Mouse (Mus musculus): Measurements from ENCODE around the gene Plac8. TPM values are rescaled to one million over a fixed set of nuclear protein-coding genes. Genes with fewer than 3 reads are reported as not detected.

The Plac8 gene
- total RNA-seq, 2 experiments from 2014 or later = 1.3 TPM; not detected in 1

DNA sequence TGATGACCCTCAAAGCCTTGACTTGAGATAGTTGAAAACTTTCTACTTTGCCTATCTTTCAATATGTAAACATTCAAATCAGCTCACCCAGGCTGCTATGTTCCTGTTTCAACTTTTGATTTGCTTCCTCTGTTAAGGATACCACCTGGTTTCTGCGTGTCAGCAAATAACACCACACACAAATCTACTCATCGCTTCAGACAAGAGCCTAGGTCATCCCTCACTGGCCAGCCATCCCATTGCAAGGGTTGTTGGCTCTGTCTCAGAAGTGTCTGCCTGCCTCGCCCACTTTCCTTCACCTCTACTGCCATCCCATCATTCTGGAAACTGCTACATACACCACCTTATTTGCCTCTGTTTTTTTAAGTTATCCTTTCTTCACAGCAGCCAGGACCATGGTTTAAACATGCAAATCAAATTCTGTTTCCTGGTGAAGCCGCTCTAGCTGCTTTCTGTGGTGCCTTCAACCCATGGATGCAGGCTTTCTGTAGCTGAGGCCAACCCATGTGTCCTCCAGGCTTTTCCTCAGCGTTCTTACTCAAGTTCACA lies 6.9 kb upstream of the Plac8 start:
- no peak for DNase-seq

DNA sequence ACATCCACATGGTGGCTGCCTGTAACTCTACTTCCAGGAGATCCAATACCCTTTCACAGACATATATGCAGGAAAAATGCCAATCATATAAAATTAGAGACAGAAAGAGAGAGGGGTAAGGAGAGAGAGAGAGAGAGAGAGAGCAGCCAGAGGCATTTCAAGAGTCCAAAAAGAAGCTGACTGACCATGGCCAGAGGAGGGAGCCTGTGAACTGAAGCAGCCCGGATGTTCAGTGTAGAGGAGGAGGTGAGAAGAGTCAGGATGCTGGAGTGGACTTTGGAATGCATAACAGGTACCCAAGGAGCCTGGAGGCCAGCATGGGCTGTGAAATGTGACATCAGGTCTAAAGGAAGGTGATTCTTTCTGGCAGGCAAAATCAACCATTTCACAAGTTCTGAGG lies 2.7 kb upstream of the Plac8 start:
- no peak for DNase-seq

DNA sequence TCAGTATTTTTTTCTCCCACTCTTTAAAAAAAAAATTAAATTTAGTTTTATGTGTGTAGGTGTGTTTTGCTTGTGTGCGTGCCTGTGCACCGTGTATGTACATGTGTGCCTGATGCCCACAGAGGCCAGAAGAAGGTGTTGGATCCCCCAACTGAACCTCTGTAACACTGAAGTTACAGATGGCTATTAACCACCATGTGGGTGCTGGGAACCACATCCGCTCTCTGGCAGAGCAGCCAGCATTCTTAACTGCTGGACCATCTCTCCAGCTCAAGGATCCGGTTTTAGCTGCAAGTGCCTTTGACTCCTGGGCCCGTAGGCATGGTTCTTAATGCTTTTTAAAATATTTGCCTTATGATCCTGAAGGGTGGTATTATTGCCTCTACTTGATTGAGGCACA lies 1.2 kb upstream of the Plac8 start:
- no peak for DNase-seq

DNA sequence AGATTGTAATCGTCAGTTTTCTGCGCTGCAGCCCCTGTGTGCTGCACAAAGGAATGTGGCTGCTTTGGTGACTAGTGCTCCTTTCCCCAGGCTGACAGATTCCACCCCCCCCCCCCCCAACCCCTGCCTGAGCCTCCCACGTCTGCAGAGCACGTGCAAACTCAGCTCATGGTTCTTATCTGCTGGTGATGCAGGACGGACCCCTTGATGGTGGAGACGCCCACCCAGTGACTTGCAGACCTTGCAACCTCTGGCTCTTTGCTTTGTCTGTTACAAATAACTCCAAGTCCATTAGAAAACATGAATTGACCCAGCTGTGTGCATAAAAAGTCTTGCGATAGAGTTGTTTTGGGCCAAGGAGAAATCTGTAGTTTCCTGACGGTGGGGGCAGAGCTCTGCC lies 1.3 kb downstream of the Plac8 start:
- DNase-seq = no peak

DNA sequence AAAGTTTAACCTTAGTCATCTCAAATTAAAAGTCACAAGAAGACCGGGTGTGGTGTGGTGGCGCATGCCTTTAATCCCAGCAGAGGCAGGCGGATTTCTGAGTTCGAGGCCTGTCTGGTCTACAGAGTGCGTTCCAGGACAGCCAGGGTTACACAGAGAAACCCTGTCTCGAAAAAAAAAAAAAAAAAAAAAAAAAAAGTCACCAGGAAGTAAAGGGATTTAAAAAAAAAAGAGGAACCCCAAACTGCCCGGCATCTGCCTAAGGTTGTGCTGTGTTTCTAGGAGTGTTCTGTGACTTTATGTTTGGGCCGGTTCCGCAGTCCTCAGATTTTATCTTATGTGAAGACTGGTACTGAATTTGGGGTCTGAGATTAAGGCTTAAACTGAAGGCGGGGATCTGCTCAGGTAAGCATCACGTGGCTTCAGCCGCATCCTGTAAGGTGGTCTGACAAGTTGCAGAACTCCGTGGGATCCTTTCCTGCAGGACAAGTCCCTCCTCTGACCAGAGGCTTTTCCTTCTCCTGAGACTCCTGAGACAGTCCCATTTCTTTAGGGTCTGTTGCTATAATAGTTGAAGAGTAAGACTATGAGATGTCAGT lies 1.9 kb downstream of the Plac8 start:
- no peak for DNase-seq

DNA sequence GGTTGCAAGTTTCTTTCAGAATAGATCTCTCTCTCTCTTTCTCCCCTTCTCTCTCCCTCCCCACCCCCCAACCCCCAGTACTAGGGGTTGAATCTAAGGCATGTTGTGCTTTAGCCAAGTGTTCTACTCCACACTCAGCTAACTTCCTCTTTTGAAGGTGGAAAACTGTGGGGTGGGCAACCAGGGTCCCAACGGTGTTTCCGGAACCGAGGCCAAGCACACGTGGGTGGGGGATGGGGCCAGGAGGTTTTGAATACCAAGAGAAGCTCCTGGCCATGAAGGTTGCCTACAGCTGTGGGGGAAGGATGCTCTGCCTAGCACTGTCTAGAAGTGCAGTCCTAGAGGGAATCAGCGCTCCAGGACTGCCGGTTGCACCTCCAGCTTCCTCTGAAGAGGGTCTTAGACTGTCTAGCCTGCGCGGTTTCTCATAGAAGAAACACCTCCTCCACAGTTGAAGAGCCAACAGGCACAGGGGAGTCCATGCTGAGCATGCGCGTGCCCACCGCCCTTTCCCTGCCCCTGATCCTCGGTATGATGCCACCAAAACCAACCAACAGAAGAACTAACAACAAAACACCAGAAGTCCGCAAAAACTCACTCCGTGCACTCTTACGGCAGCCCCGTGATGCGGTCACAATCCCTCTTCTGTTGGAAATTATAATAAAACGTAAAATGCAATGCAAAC lies 2.7 kb downstream of the Plac8 start:
- no peak for DNase-seq

DNA sequence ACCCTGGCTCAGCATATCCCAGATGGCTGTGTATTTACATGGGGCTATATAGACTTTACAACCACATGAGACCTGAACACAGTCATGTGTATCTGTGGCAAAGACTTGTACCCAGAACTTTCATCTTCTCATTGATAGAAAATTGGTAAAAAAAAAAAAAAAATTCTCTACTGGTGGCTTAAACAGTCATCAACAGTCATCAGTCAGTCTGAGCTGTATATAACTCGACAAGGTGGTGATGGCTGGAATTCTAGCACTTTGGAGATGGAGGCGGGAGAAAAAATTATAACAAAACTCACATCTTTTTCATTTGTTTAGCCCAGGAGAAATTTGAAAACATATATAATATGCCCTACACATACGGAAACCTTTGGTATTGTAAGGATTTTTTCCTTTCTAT lies 3.2 kb downstream of the Plac8 start:
- no peak for DNase-seq

DNA sequence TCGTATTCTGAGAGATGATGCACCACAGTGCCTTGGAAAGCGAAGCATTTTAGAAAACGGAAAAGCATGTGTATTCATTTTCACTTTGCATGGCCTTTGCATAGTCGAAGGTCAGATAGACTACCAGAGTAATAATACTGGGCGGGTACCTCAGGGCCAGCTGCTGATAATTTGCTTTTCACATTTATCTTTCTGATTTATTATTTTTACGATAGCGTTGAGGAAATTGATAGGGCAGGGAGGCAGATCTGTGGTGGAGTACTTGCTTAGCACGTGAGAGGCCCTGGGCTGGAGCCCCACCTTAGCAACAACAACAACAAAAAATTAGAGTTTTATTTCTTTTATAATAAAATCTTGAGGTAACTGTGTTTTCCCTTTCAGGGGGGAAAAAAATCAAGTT lies 3.9 kb downstream of the Plac8 start:
- no peak for DNase-seq

DNA sequence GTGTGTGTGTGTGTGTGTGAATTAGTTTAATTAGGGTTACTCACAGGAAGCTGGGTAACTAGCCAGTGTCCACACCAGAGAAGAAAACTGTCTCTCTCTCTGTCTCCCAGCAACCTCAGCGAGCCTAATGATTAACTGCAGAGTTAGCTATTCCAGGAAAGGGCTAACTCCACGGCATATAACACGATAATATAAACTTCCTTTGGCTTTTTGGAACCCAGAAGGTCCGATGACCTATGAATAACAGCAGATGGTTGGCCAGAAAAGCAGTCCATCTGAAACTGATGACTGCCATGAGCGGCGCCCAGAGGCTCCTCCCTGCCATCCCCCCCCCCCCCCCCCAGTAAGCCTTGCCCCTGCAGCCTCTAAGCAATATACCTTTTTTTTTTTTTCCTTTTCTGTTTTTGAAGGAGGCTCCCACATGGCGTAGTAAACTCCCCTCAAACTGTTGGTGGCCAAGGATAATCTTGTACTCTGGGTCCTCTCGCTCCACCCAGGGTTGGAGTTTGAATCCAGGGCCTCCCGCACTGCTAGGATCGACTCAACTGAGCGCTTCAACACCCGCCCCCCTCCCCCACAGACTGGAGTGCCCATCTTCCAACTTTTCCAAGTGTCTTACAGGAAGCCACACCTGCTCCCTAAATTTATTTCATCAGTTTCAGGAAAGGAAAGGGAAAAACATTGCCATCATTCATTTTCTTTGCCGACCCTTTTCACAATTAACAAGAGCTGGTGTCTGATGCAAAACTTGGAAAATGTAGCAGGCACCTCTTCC lies 4.6 kb downstream of the Plac8 start:
- no peak for DNase-seq

DNA sequence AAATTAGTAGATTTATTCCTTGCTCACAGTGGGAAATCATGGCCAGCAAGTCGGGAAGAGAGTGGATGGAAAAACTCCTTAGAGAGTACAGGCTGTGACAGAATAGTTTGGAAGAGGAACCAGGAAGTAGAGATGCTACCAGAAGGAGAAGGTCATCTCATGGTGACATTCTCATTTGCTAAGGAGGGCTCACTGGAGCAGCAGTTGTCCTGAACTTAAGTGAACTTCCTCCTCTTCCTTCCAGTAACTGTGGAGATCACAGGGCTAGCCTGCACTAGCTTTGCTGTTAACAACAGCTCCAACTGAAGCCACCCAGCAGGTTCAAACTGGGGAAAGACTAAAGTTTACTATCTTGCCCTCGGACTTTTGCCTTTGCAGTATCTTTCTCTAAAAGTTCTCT lies 5.2 kb downstream of the Plac8 start:
- no peak for DNase-seq

DNA sequence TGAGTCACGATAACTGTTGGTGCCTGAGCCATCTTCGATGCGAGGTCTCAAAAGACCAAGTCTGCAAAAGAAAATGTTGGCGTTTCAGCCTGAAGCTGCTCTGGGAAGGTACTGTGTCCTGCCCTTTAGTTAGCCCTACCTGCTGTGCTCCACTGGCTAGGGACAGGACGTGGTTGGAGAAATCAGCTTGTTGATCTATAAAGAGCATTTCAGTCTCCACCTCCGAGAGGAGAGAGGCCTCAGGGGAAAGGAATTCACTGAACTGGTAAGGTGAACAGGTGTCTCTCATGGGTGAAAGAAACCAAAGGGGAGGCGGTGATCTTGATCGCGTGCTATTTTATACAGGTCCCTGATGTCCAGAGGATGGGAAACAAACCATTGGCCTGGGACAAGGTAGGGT lies 9.3 kb downstream of the Plac8 start:
- no peak for DNase-seq

DNA sequence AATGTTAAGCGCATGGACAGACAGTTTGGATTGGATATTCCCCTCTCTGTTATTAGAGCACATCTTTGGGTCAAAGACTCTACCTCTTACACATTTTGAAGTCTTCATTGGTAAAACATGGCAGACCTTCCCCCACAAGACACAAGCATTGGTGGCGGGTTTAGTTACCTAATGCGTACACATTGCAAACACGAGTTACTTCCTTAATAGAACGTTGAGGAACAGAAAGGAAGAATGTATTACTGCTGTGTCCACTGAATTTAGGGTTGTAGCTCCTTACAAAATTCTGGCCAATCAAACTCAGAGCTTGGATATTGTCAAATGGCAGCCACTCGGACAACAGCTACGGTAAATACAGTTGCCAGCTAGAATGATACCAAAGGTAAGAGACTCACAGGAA lies 12.7 kb downstream of the Plac8 start:
- no peak for DNase-seq

DNA sequence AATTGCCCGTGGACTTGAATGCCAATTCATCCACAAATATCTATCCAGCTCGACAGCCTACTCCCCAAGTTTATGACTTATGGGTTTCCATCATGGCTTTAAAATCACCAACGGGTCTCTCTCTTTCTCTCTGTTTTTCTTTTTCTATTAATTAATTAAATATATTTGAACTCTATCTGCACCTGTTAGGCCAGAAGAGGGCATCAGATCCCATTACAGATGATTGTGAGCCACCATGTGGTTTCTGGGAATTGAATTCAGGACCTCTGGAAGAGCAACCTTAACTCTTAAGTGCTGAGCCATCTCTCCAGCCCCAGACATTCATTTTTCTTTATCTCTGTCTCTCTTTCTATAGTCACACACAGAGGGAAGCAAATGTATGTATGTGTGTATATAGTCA lies 13.3 kb downstream of the Plac8 start:
- DNase-seq = no peak

DNA sequence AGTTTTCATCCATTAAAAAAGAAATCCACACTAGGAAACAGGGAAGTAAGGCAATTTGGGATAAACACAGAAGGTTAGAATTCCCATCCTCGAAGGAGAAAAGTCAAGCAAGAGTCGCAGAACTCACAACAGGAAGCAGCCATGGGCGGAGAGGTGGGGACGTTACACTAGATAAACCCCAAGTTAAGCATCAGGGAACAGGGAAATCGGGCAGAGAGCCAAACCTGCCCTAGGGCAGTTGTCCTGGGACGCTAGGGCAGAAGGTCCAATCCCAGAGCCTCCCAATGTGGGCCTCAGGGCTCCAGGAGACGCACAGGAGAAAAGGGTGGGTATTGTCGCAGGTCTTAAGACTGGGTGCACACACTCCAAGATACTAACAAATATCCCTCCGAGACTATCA lies 14.5 kb downstream of the Plac8 start:
- DNase-seq = no peak

DNA sequence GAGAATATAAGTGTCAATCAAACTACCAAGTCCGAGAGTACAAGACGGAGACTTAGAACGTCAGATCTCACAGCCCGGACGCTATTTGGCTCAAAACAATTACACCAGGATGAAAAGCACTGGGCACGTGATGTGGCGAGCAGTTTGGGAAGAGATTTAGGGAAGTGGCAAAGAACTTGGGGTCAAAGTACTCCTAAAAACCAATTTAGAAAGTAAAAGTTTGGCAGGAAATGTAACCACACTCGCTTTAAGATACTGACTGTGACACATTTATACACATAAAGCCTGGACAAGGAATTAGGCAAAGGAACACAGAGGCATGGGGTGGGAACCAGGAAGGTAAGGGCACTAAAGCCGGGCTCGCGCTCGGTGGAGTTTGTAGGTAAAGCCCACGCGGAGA lies 15.0 kb downstream of the Plac8 start:
- no peak for DNase-seq

DNA sequence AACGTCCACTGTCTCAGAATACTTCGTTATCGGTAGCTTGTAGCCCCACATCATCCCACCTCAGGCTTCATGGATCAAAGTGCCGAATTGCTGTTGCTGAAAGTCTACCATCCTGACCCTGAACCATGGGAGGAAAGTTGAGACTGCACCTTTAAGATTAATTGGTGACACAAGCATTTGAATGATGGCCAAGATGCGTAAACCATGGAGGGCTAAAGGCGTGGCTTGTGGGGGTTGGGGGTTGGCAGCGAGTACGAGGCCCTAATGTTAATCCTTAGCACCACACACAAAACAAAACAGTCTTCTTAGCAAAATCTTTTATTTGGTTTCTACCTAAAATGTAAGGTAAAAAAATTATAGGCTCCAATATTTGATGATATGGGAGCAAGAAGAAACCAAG lies 18.6 kb downstream of the Plac8 start:
- no peak for DNase-seq

DNA sequence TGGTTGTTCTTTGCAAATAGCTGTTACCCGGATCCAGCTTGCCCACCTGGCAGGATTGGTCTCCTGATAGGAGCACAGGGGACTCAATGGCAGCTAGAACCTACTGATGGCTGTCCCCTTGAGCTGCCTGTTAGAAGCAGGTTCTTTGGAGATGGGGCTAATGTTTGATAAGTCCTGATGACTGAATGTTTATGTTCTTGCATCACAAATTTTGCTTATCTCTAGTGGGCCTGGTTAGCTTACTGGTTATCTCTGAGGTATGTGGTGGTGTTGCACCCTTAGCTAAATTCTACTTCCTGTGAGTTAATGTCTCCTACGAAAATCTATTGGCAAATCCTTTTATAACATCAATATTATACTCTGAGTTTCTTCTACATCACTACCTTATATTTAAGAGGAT lies 20.1 kb downstream of the Plac8 start:
- no peak for DNase-seq

DNA sequence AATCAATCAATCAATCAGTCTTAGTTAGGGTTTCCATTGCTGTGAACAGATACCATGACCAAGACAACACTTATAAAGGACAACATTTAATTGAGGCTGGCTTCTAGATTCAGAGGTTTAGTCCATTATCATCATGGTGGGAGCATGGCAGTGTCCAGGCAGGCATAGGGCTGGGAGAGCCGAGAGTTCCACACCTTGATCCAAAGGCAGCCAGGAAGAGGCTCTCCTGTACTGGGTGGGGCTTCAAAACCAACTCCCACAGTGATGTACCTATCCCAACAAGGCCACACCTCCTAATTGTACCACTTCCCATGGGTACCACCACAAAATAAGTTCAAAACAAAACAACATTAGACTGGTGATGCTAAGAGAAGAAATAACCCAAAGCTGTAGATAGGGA lies 21.9 kb downstream of the Plac8 start:
- DNase-seq = no peak

DNA sequence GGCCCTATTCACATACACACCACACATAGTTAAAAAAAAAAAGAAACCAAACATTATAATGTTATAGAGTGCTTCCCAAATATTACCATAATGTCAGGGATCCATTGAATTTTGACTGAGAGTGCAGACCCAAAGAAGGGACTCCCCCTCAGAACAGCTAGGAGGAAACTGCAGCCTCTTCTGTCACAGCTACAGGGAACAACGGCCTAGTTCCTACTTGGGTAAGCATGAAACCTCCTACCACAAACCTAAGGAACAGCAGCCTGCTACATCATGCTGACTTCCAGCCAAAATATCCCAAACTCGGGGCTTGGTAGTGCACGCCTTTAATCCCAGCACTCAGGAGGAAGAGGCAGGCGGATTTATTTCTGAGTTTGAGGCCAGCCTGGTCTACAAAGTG lies 22.7 kb downstream of the Plac8 start:
- DNase-seq = no peak

DNA sequence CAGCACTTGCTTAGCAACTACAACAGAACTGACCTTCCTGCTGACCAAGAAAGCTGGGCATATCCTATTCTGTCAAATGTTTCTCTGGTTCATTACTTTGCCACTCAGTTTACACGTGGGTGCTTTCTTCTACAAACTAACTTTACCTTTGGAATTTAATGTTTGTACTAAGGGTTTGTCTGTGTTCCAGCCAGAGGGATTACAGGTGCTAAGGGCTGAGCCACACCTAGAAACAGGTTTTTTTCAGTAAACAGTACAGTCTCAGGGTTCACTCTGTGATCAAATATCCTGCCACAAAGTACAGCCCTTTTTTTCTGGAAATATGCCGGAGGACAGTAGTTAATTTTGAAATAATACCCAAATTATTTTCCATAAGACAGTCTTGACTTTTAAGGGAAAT lies 23.8 kb downstream of the Plac8 start:
- DNase-seq = no peak

DNA sequence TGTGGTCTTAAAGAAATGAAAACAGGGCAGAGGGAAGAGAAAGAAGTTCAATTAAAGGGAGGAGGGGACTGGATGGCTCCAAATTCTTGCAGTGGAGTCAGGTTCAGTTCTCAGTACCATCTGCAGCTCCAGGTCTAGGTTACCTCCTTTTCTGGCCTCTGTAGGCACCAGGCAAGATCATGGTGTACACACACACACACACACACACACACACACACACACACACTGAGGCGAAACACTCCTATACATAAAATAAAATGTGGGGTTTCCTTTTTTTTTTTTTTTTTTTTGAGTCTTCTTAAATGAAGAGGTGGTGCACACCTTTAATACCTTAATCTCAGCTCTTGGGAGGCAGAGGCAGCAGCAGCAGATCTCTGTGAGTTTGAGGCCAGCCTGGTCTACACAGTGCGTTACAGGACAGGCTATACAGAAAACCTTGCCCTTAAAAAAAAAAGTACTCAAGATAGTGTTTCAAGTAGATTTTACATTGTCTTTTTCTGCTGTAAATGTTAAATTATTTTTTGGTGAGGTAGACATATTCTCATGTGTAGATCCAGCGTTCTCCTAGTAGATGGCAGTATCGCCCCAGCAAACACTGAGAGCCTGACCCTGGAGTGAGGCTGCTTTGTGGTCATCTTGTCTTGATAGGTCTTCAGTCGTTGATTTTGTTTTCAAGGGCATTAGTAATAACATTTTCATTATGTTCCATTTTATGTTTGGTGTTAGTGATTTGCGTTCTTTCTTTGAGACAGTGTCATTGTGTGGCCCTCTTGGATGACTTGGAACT lies 25.6 kb downstream of the Plac8 start:
- no peak for DNase-seq

DNA sequence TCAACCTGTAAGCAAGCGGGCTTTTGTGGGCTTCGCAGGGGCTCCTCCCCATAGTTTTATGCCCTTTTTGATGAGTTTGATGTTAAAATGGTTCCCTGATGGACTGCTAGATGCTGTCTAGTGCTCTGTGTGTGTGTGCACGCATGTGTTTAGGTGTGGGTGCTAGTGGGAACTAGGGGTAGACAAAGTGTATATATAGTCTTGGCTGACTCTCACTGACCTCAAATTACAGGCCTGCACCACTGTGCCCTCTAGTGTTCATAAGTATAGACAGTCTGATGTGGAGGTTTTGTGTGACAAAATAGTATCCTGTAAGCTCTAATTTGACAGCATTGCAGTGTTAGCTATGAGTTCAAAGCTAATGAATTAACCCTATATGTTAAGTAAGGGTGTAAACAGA lies 35.4 kb downstream of the Plac8 start:
- DNase-seq = no peak

DNA sequence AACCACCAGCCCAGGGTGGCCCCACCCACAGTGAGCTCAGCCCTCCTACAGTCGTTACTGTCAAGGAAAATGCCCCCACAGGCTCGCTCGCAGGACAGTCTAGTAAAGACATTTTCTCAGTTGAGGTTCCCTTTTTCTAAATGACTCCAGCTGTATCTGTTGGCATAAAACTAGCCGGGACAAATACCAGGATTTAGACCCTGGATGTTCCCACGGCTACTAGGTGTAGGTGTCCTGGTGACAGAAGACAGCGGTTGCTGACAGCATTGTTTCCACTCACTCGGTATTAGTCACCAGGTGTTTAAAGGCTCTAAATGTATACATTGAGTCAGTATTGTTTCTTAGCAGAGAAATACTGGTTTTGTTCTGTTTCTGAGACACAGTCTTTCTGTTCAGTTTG lies 36.2 kb downstream of the Plac8 start:
- no peak for DNase-seq

Measured in gastrocnemius, postnatal 25 days (tissue).